Mouse (Mus musculus) MEL (cell line): Measurements from ENCODE around the gene Secisbp2l. TPM values are rescaled to one million over a fixed set of nuclear protein-coding genes. Genes with fewer than 3 reads are reported as not detected.

Source experiments
- DNase-seq: peaks from one replicate; pipeline ENCODE4 v3.0.0; 2011; ENCODE audit warnings: low read depth, low spot score
- H3K27ac ChIP-seq: 2 replicates; pipeline ENCODE4 v1.5.1; 2012; ENCODE audit warnings: low read depth, mild to moderate bottlenecking, control low read depth, low read length, moderate library complexity; ENCODE audit not compliant: control insufficient read depth
- H3K27me3 ChIP-seq, 2 experiments: fragments of 150-350 bp in 1 of 2; sonication (generic) in 1 of 2; 2 replicates each; pipeline ENCODE4 v1.6.1; 2012; ENCODE audit warnings: low read length in 2 of 2, mild to moderate bottlenecking in 2 of 2, improper control_type of control experiment in 1 of 2, moderate library complexity in 1 of 2; ENCODE audit not compliant: insufficient read depth in 2 of 2, control insufficient read depth in 1 of 2
- H3K36me3 ChIP-seq, 2 experiments: 2 replicates each; pipeline ENCODE4 v1.6.1; 2012 to 2014; ENCODE audit warnings: low read length in 2 of 2, improper control_type of control experiment in 1 of 2, inconsistent platforms in 1 of 2, mild to moderate bottlenecking in 1 of 2; ENCODE audit not compliant: insufficient read depth in 2 of 2, control insufficient read depth in 1 of 2
- H3K4me1 ChIP-seq, 2 experiments: fragments of 150-350 bp in 1 of 2; sonication (generic) in 1 of 2; 2 replicates each; pipeline ENCODE4 v1.6.1; 2012; ENCODE audit warnings: low read length in 2 of 2, improper control_type of control experiment in 1 of 2, mild to moderate bottlenecking in 1 of 2; ENCODE audit not compliant: insufficient read depth in 2 of 2, control insufficient read depth in 1 of 2
- H3K4me3 ChIP-seq, 2 experiments: fragments of 150-350 bp in 1 of 2; sonication (generic) in 1 of 2; 2 replicates each; pipeline ENCODE4 v1.5.1; 2012; ENCODE audit warnings: low read depth in 2 of 2, low read length in 2 of 2, mild to moderate bottlenecking in 2 of 2, moderate library complexity in 2 of 2, control low read depth in 1 of 2, improper control_type of control experiment in 1 of 2; ENCODE audit not compliant: control insufficient read depth in 1 of 2, insufficient read depth in 1 of 2
- H3K79me2 ChIP-seq: 2 replicates; pipeline ENCODE4 v1.6.1; 2012; ENCODE audit warnings: mild to moderate bottlenecking, low read length, moderate library complexity; ENCODE audit not compliant: control insufficient read depth, poor library complexity, insufficient read depth
- H3K9ac ChIP-seq: 2 replicates; pipeline ENCODE4 v1.6.1; 2012; ENCODE audit warnings: low read depth, mild to moderate bottlenecking, control low read depth, low read length, moderate library complexity; ENCODE audit not compliant: control insufficient read depth, poor library complexity, severe bottlenecking
- H3K9me3 ChIP-seq: fragments of 150-350 bp; sonication (generic); replicated peaks from 2 replicates; pipeline ENCODE4 v1.6.1; 2012; ENCODE audit warnings: mild to moderate bottlenecking, low read length, improper control_type of control experiment, moderate library complexity; ENCODE audit not compliant: insufficient read depth
- CHD1 ChIP-seq: IDR thresholded peaks from 2 replicates; pipeline ENCODE4 v1.6.1; 2012; ENCODE audit warnings: low read depth, mild to moderate bottlenecking, inconsistent platforms, low read length, improper control_type of control experiment
- CTCF ChIP-seq, 3 experiments: IDR thresholded peaks in 2 of 3; conservative IDR thresholded peaks in 1 of 3; 2 replicates each; pipeline ENCODE4 v1.5.1; 2011 to 2012; ENCODE audit warnings: low read length in 3 of 3, low read depth in 2 of 3, mild to moderate bottlenecking in 2 of 3, improper control_type of control experiment in 1 of 3, inconsistent platforms in 1 of 3, mixed read lengths in 1 of 3, moderate library complexity in 1 of 3; ENCODE audit not compliant: control insufficient read depth in 1 of 3, insufficient read depth in 1 of 3, poor library complexity in 1 of 3, severe bottlenecking in 1 of 3
- E2F4 ChIP-seq: IDR thresholded peaks from 2 replicates; pipeline ENCODE4 v1.6.1; 2011; ENCODE audit warnings: low read depth, low read length, improper control_type of control experiment, borderline replicate concordance
- ELF1 ChIP-seq: IDR thresholded peaks from 2 replicates; pipeline ENCODE4 v1.6.1; 2014; ENCODE audit warnings: low read depth, mild to moderate bottlenecking, inconsistent platforms, low read length, improper control_type of control experiment, moderate library complexity
- ETS1 ChIP-seq: IDR thresholded peaks from 2 replicates; pipeline ENCODE4 v1.6.1; 2012; ENCODE audit warnings: low read depth, mild to moderate bottlenecking, inconsistent platforms, low read length, improper control_type of control experiment, moderate library complexity
- GABPA ChIP-seq: IDR thresholded peaks from 2 replicates; pipeline ENCODE4 v1.6.1; 2012; ENCODE audit warnings: low read depth, mild to moderate bottlenecking, inconsistent platforms, low read length, improper control_type of control experiment, moderate library complexity
- GATA1 ChIP-seq: IDR thresholded peaks from 2 replicates; pipeline ENCODE4 v1.6.1; 2011; ENCODE audit warnings: low read depth, low read length, improper control_type of control experiment
- JUND ChIP-seq: IDR thresholded peaks from 2 replicates; pipeline ENCODE4 v1.6.1; 2011; ENCODE audit warnings: low read depth, mild to moderate bottlenecking, improper control_type of control experiment, low read length
- MAFK ChIP-seq: IDR thresholded peaks from 2 replicates; pipeline ENCODE4 v1.6.1; 2011; ENCODE audit warnings: low read depth, mild to moderate bottlenecking, low read length, improper control_type of control experiment, borderline replicate concordance
- MAX ChIP-seq: IDR thresholded peaks from 2 replicates; pipeline ENCODE4 v1.6.1; 2011; ENCODE audit warnings: low read length, improper control_type of control experiment
- MAZ ChIP-seq: IDR thresholded peaks from 2 replicates; pipeline ENCODE4 v1.6.1; 2012; ENCODE audit warnings: low read depth, mild to moderate bottlenecking, inconsistent platforms, low read length, improper control_type of control experiment
- MEF2A ChIP-seq: IDR thresholded peaks from 2 replicates; pipeline ENCODE4 v1.6.1; 2014; ENCODE audit warnings: low read depth, mild to moderate bottlenecking, inconsistent platforms, low read length, improper control_type of control experiment; ENCODE audit not compliant: poor library complexity, insufficient replicate concordance, severe bottlenecking; ENCODE audit errors: extremely low read depth
- MYB ChIP-seq: IDR thresholded peaks from 2 replicates; pipeline ENCODE4 v1.6.1; 2011; ENCODE audit warnings: mild to moderate bottlenecking, low read depth, low read length, improper control_type of control experiment
- NELFE ChIP-seq: IDR thresholded peaks from 2 replicates; pipeline ENCODE4 v1.6.1; 2011; ENCODE audit warnings: low read depth, low read length, improper control_type of control experiment
- POLR2A ChIP-seq, 2 experiments: IDR thresholded peaks; 2 replicates each; pipeline ENCODE4 v1.6.1; 2011 to 2012; ENCODE audit warnings: low read length in 2 of 2, mild to moderate bottlenecking in 2 of 2, control low read depth in 1 of 2, improper control_type of control experiment in 1 of 2, low read depth in 1 of 2, moderate library complexity in 1 of 2; ENCODE audit not compliant: control insufficient read depth in 1 of 2, insufficient read depth in 1 of 2, poor library complexity in 1 of 2
- POLR2AphosphoS2 ChIP-seq: IDR thresholded peaks from 2 replicates; pipeline ENCODE4 v1.6.1; 2011; ENCODE audit warnings: low read length, improper control_type of control experiment
- TAL1 ChIP-seq: IDR thresholded peaks from 2 replicates; pipeline ENCODE4 v1.6.1; 2012; ENCODE audit warnings: mild to moderate bottlenecking, inconsistent platforms, low read length, moderate library complexity, mixed read lengths
- TCF12 ChIP-seq: IDR thresholded peaks from 2 replicates; pipeline ENCODE4 v1.6.1; 2014; ENCODE audit warnings: low read depth, mild to moderate bottlenecking, inconsistent platforms, low read length, improper control_type of control experiment, moderate library complexity
- UBTF ChIP-seq: IDR thresholded peaks from 2 replicates; pipeline ENCODE4 v1.6.1; 2012; ENCODE audit warnings: low read depth, mild to moderate bottlenecking, inconsistent platforms, low read length, improper control_type of control experiment, moderate library complexity, borderline replicate concordance; ENCODE audit not compliant: insufficient read depth
- USF2 ChIP-seq, 2 experiments: IDR thresholded peaks; 2 replicates each; pipeline ENCODE4 v1.6.1; 2011 to 2012; ENCODE audit warnings: improper control_type of control experiment in 2 of 2, low read length in 2 of 2, borderline replicate concordance in 1 of 2, inconsistent platforms in 1 of 2, low read depth in 1 of 2, mild to moderate bottlenecking in 1 of 2; ENCODE audit not compliant: insufficient read depth in 1 of 2
- ZC3H11A ChIP-seq: IDR thresholded peaks from 2 replicates; pipeline ENCODE4 v1.6.1; 2012; ENCODE audit warnings: low read depth, mild to moderate bottlenecking, inconsistent platforms, low read length, improper control_type of control experiment
- ZMIZ1 ChIP-seq: IDR thresholded peaks from 2 replicates; pipeline ENCODE4 v1.6.1; 2012; ENCODE audit warnings: low read depth, mild to moderate bottlenecking, inconsistent platforms, low read length, improper control_type of control experiment, moderate library complexity
- ZNF384 ChIP-seq: IDR thresholded peaks from 2 replicates; pipeline ENCODE4 v1.6.1; 2012; ENCODE audit warnings: low read depth, mild to moderate bottlenecking, inconsistent platforms, low read length, improper control_type of control experiment
- polyA plus RNA-seq, 2 experiments: library from polyadenylated mRNA; stranded (reverse) in 1 of 2; unstranded in 1 of 2; fragments of >175 nt in 1 of 2; fragments of >200 nt in 1 of 2; gene quantifications; 2 replicates each; pipeline versions ENCODE4 v1.2.1 to v1.2.4; 2012; ENCODE audit warnings: low replicate concordance in 2 of 2, low read depth in 1 of 2; ENCODE audit not compliant: insufficient read length in 2 of 2, insufficient read depth in 1 of 2, missing spikeins in 1 of 2
- total RNA-seq: library from RNA; depleted of rRNA; stranded (reverse); fragments of 300-350 nt; gene quantifications from 2 replicates; pipeline ENCODE4 v1.2.3, GENCODE M21; 2012

Secisbp2l gene
- total and polyA plus RNA-seq, 3 experiments, result 7.6 to 10.9 TPM; not detected in 1

DNA sequence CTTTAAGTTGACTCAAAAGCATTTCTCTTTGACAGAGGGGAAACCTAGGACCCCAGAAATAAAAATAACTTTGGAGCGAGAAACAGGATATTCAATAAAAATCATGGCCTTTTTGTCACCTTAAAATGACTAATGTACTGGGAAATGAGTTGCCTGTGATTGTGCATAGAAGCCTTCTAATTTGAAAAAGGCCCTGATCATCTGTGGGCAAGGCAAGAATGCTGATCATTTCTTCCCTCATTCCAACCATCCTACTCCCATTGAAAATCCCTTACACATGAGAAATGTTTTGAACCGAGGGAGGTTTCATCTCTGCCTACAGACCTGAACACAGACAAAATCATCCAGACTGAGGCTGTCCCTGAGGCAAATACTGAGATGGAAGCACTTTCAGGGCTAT lies 79.8 kb downstream of the Secisbp2l start:
- no peak overlapping the region for H3K27ac ChIP-seq
- H3K9ac ChIP-seq, result no peak overlapping the region
- DNase-seq, result no peak
- no peak overlapping the region for H3K4me3 ChIP-seq
- no peaks in the 10 kb centered on the region for H3K9me3 ChIP-seq
- H3K36me3 ChIP-seq, result no peaks in the 10 kb centered on the region
- H3K4me1 ChIP-seq, result no peaks in the 10 kb centered on the region
- H3K27me3 ChIP-seq, result peaks cover 0 to 5% of the 10 kb centered on the region in 2 experiments; a peak in 1 of 4 replicates
- TF ChIP-seq GABPA (no peak), MYB (no peak), MAFK (no peak), MAZ (no peak), ZNF384 (no peak), POLR2AphosphoS2 (no peak), GATA1 (no peak), ZMIZ1 (no peak), UBTF (no peak), TAL1 (no peak), ZC3H11A (no peak), USF2 (IDR thresholded peaks at IDR 0.05; ENCODE audit: borderline replicate concordance in 1 of 2, insufficient read depth in 1 of 2, low read depth in 1 of 2, low read length in 2 of 2) (no peak), TCF12 (no peak), JUND (no peak), MAX (no peak), ELF1 (no peak), CHD1 (no peak), MEF2A (no peak), E2F4 (no peak)
- no peaks in the 10 kb centered on the region for H3K79me2 ChIP-seq

DNA sequence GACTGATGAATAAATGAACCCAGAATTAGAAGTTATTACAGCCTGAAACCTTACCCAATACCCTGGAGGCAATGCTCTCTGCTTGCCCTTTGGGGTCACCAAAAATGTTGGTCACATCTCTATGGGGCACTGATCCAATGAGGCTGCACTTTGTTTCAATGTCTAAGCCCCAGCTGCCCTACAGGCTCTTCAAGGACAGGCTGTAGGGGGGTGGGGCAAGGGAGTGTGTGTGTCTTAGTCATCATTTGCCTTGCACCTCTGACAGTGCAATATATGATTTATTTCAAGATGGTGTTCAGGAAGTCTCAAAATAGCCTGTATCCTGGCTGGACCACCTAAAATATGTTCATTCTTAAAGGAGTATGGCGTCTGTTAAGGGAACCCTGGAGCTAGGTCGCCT lies 81.1 kb downstream of the Secisbp2l start:
- Histone ChIP-seq H3K79me2 (no peaks in the 10 kb centered on the region), H3K4me3 (no peak overlapping the region), H3K4me1 (no peaks in the 10 kb centered on the region), H3K9me3 (no peaks in the 10 kb centered on the region), H3K27me3 (peaks cover 0 to 5% of the 10 kb centered on the region in 2 experiments; a peak in 1 of 4 replicates), H3K36me3 (no peaks in the 10 kb centered on the region), H3K9ac (no peak overlapping the region), H3K27ac (no peak overlapping the region)
- no peak for TF ChIP-seq NELFE
- TF ChIP-seq CTCF (IDR thresholded peaks at IDR 0.05 in 2 of 3, conservative IDR thresholded peaks at IDR 0.05 in 1 of 3; ENCODE audit: control insufficient read depth in 1 of 3, insufficient read depth in 1 of 3, low read depth in 2 of 3, low read length in 3 of 3, poor library complexity in 1 of 3, severe bottlenecking in 1 of 3), result no peak
- no peak for TF ChIP-seq ETS1
- no peak for TF ChIP-seq MAZ
- TF ChIP-seq POLR2A (IDR thresholded peaks at IDR 0.05; ENCODE audit: control insufficient read depth in 1 of 2, insufficient read depth in 1 of 2, low read depth in 1 of 2, low read length in 2 of 2, poor library complexity in 1 of 2), result no peak
- TF ChIP-seq POLR2AphosphoS2, result no peak
- no peak for TF ChIP-seq UBTF
- DNase-seq, result no peak
